Mouse (Mus musculus): ENCODE measurements around the gene Wdfy3.

DNA sequence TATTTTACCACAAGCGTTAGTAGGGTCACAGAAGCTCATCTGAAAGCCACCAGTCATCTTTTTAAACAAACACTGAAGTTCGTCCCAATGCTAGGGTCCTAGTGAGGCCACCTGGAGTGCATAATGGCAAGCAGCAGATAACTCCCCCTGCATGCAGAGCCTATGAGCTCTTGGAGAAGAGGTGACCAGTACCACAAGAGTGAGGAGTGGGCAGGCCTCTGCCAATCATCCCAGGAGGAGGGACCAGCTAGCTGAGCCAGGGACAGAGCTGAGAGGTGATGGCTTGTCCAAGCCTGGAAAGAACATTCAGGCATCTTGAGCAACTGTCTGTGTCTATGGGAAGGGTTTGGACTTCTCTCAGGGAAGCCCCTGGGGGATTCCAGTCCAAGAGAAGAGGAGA lies 267.8 kb downstream of the Wdfy3 start:
- no peak for TF ChIP-seq POLR2A (IDR thresholded peaks at IDR 0.05; ENCODE audit: borderline replicate concordance, control insufficient read depth, low read depth, low read length)
- TF ChIP-seq CTCF (IDR thresholded peaks at IDR 0.05; ENCODE audit: control insufficient read depth, insufficient read depth, low read length) = no peak

All from bone marrow, adult 2 months (tissue).